Mouse (Mus musculus): Measurements from ENCODE around the gene Nsg1.

DNA sequence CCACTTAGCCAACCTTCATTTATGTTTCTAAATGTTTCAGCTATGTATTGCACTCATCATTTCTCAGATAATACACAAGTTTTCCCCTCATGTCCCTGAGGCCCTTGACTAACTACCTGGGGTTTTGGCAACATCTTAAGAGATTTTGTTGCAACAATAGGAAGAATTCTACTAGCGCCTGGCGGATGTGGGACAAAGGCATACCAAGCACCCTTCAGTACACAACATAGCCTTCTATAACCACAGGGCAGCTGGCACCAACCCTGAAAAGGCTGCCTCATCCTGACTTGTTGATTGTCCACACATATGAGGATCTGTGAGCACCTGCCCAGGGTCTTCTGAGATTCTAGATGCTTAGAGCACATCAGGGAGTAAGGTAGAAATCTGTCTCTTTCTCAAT is 65.4 kb downstream of the Nsg1 start:
- TF ChIP-seq CTCF (IDR thresholded peaks at IDR 0.05; ENCODE audit: low read depth, low read length) (no peak), POLR2A (IDR thresholded peaks at IDR 0.05; ENCODE audit: insufficient read depth, low read length) (no peak), EP300 (IDR thresholded peaks at IDR 0.05; ENCODE audit: insufficient read depth, low read depth, low read length) (no peak)
